Mouse (Mus musculus): ENCODE data around the gene Tedc1.
A peak's percentile ranks its signal among the peaks of the same experiment; 100 is the strongest.

Tedc1 gene

DNA sequence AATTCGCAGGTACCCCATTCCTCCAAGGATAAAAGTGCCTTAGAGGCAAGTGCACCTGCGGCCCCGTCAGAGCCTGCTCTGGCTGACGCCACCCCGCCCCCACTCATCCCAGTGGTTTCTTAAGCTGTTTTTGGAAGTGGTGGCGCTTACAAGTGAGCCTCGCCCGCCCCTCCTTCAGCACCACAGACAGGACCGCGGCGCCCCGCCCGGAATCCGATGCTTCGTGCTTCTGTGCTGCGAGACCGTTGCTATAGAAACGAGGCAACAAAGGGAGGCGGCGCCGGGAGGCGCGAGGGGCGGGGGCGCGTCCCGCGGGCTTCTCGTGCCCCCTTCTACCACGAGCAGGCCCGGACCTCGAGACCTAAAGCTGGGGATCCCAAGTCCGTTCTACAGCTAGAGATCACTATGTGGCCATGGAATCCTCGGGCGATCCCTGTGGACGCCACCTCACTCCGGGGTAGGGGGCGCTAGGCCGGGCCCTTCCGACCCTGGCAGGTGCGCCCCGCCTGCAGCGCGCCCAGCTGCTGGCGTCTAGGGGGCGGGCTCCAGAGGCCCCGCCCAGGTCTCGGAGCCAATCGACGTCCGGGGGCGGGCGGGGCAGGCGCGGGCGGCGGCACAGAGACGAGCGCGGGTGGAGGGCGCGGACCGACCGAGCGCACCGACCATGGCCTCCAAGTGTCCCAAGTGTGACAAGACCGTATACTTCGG is 16.2 kb upstream of the Tedc1 start, which contains the start of gene Crip2:
TSS of gene Crip2 (plus strand) at position 329 of the 708 bp plus-strand sequence.
- peak; percentile 91 to 92 for DNase-seq

DNA sequence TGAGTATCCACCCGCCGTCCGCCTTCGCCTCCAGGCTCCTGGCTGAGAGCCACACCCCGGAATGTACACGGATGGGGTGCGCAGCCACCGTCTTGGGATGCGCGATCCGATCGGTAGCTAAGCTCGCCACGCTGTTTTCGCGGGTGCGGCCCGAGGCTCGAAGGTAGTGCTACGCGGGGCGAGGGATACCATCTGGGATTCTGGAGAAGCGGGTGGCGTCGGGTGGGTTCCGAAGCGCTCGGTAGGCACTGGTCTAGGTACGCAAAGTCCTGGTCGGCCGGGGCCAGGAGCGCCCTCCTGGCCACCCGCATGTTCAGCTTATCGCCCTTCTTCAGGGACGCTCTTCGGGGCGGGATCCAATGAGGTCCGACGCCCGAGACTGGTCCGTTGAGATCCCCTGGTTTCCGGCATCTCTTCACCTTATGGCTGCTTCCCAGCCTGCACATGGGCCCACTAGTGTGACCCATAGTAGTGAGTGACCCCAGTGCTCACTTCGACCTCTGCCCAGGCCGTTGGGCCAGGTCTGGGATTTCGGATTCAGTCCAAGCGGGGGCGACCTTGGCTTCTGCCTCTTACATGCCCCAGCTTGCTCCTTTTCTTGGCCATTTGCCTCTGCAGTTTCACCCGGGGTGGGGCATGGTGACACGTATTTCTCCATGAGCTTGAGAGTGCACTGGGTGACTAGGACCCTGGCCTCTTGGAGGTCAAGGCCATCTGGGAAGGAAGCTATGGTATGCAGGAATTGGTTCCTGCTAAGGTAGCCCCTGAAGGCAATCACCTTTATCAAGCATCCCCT is 15.4 kb upstream of the Tedc1 start:
- DNase-seq: peak in 1 of 2 experiments; percentile 17

DNA sequence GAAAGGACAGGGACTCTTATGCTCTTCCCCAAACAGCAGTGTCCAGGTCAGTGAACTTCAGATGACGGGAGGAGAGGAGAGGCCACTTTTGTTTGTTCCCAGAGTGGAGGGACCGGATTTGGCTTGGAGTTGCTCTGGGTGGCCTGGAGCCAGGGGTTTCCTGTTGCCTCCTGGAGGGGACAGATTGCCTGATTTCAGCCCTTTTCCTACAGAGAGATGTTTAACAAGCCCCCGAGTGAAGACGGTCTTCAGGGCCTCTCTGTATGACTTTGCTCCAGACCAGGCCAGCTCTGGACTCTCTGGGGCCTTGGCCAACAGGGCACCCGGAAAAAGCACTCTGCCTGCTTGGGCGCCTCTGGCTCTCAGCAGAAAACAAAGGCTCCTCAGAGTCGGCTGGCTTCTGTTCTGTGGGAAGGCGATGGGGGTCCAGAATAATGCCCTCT is 14.7 kb upstream of the Tedc1 start:
- DNase-seq: peak in 1 of 2 experiments; percentile 9

DNA sequence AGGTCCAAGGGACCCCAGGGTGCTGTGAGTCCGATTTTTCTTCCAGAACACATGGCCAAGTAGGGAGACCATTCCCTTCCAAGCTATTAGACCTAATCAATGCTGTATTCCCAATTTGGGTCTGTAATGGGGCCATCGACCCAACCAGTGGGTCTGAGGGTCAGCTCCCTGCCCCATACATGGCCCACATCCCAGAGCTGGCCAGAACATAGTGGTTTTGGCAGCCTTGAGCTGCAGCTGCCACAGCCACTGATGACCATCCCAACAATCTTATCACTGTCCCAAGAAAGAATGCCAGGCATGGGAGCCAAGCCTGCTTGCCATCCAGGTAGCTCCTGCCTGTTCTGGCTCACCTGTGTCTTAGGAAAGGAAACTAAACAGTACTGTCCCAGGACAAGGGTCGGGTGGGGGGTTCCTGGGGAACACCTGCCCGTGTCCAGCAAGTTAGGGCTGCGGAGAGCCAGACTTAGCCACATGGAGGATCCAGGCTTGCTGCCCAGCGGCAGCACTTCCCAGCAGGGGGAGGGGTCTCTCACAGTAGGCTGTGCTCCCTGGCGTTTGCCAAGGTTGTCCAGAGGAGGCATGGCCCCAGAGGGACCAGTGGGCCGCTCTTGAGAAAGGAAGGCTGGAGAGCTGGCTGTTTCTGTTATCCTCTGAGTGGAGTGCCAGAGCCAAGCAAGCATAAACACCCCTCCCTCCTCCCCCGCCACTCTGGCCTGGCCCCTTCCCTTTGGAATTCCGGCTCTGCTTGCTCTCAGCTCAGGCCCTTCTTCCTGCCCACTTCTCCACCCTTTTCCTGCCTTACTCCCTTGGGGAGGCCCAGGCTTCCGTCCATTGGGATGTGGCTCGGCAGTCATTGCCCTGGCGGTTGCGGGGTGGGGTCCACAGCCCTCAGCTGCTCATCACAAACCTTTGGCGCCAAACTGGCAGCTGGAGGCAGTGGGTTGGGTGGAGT is 13.9 kb upstream of the Tedc1 start:
- DNase-seq: peak; percentile 4 to 5

DNA sequence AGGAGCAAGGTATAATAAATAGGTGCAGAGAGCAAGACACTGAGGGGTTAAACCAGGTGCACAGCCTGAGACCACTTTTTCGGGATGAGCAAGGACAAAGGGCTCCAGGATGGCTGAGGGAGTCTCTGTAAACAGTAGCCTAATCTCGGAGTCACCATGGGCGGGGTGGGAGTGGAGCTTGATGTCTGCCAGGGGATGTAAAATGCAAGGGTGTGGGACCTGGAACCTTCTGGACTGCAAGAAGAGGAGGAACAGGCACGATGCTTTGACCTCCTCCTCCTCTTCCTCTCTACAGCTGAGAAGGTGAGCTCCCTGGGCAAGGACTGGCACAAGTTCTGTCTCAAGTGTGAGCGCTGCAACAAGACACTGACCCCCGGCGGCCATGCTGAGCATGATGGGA is 13.1 kb upstream of the Tedc1 start:
- DNase-seq: peak; percentile 6

DNA sequence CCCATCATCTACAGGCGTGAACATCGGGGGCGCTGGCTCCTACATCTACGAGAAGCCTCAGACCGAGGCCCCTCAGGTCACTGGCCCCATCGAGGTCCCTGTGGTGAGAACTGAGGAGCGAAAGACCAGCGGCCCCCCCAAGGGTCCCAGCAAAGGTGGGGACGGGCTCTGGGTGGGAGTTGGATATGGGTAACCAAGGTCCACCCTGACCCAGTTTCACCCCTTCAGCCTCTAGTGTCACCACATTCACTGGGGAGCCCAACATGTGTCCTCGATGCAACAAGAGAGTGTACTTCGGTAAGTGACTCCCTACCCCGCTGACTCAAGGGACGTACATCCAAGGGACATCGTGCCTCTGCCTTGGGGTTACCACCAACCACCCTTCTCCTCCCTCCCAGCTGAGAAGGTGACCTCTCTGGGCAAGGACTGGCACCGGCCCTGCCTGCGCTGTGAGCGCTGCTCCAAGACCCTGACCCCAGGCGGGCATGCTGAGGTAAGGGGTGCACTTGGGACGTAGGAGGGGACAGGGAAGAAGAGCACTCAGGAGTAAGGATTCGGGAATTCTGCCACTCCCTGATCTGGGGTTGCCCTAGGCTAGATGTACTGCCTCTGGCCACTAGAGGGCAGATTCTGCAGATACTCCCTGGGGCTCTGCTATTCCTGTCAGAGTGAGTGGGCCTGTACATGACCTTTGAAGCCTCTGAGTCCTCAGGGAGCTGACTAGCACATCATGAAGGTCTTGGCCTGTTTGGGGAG is 12.0 kb upstream of the Tedc1 start:
- peak; percentile 69 to 70 for DNase-seq

DNA sequence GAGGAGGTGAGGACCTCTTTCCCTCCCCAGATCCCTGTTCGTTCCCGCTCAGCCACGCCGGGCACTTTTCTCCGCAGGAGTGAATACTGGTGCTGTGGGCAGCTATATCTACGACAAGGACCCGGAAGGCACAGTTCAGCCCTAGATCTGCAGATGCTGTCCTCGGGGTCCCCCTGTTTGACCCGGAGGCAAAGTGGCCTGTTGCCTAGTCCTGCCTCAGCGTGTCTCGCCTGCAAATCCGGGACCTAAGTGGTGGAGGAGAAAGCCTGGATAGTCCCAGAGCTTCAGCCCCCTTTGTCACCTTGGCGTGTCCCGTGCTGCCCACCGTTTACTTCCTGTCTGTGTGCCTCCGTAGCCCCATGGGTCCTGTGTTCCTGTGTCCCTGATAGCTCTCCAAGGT is 11.3 kb upstream of the Tedc1 start:
- DNase-seq: no peak

DNA sequence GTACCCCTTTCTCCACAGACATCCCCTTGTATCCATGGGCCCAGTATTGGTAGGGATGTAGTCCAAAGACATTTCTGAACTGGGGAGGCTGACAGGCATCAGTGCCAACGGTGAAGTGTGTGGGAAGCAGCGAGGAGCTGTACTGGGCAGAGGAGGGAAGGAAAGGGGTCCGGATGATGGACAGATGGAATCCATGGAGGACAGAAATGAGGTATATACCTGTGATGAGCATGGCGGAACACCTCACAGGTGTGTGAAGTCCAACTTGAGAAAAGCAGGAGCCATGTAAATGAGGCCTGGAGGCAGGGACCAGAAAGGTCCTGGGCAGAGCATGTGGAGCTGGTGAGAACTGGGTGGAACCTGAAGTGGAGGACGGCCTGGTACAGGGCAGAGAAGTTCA is 10.6 kb upstream of the Tedc1 start:
- no peak for DNase-seq

DNA sequence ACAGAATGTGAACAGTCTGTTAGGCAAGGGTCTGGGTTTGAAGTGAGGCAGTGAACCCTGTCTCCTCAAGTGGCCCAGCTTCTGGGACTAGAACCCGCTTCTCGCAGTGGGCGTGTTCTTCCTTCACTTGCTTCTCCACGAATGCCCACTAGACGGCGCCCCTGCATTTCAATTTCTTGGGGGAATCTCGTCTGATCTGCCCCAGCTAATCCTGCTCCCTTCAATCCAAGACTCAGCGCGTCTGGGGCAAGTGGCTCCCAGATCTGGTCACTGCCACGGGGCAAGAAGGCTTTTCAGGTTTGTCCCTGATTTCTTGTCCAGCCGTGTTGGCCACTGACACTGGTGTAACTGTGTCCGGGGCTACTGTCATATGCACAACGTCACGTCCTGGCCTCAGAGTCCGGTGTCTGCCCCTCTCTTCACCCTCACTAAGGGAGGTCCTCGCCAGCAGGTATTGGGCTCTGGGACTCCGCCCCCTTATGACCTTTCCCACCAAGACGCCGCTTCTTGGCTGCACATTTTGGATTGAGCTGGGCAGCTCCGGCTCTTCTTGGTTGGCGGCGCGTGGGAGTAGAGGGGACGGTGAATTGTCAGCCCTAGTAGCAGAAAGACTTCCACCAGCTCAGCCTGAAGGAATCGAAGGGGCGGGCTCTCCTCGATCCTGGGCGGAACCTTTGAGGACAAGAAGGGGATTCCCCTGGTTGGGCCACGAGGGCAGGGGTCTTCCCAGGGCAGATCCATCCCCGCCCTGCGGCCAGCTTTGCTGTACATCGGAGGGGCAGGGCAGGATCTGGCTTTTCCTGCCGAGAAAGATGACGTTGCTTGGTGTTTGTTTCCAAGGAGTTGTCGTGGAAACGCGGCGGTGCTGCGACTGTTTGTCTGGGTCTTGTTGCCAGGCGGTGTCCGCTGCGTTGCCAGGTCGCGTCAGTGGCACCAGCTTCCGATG is 9.8 kb upstream of the Tedc1 start, which contains the start of gene Crip1:
TSS of gene Crip1 (plus strand) at position 205 of the 946 bp plus-strand sequence.
- DNase-seq: peak; percentile 96 to 97

DNA sequence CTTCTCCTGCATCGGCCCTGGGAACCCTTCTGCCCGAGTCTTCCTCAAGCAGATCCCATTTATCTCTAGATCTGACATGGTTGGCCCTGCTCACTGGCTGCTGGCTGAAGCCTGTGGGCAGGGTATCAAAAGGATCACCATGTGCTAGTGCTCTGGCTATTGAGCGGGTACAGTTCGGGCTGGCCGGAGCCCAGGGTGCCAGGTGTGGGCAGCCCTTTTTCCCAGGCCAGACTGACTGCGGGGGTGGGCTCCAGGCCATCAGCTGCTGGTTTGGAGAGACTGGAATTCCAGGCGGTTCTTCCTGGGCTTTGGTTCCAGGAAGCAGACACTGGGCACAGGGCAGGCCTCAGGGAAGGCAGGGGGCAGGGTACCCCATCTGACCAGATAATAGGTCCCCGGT is 8.7 kb upstream of the Tedc1 start:
- DNase-seq: no peak

DNA sequence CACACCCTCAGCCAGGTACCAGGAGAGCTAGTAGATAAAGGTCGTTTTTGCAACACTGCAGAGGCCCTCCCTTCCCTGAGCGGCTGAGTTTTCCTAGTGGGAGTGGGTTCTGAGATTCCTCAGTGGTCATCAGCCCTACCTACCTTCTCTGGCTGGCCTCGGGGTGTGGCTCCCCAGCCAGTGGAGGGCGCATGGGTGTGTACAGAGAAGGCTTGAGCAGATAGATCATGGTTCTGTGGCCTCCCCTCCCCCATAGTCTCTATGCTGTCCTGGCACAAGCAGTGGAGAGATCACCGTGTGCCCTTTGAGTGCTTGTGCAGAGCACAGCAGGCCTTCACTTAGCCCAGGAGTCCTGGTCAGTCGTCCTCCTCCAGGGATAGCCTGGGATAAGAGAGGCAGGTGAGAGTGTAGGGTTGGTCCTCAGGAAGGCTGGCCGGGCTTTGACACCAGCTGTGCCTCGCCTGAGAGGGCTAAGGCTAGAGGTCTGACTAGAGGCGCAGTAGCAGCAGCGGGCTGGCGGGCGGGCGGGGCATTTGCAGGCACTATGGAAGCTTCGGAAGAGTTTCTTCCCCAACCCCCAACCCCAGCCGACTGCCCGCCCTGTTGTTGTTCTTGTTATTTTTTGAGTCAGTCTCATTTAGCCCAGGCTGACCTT is 7.7 kb upstream of the Tedc1 start:
- peak; percentile 55 to 60 for DNase-seq

DNA sequence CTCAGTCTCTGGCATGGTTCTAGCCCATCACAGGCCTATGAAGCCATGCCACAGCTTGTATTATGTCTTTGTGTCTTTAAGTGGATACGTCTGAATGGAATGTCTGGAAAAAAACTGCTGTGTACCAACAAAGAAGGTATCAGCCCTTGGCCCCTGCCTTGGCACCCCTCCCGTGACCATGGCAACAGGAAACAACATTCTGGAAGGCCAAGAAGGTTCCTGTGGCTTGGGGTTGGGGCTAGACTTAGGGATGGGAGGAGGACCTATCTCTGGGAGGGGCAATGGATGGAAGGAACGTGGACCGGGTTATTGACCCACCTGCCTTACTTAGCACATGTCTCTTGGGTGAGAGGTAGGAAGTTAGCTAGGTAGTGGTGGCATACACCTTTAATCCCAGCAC is 6.9 kb upstream of the Tedc1 start:
- peak; percentile 7 to 13 for DNase-seq

DNA sequence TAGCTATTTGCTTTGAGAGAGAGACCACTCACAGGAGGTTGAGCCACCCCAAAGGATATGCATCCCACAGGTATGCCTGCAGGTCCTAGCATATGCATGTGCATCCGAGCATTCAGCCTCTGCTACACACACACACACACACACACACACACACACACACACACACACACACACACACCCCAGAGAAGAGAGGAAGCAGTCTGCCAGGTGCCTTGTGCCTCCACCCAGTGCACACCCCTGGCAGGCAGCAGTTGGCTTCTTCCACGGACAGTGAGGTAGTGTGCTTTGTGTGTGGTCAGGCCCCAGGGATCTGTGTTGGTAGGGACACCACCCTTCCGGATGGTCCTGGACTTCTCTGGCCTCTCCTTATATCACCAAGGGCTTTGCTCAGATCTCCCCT is 6.3 kb upstream of the Tedc1 start:
- peak; percentile 59 to 61 for DNase-seq

DNA sequence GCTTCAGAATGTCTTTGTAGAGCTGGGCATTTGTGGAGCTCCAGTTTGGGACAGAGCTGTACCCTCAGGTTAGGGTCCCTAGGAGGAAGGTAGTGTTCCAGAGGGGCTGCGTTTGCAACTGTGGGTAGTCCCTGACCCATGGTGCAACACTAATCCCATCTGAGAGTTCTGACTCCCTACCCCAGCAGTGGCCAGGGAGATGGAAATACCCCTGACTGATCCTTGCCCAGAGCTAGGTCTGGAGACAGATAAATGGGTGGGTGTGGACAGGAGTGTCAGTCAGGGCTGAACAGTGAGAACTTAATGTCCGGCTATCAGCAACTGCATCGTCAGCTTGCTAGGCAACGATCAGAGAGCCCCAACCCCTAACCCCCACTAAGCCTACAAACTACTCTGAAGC is 5.6 kb upstream of the Tedc1 start:
- DNase-seq: peak in 1 of 2 experiments; percentile 7

DNA sequence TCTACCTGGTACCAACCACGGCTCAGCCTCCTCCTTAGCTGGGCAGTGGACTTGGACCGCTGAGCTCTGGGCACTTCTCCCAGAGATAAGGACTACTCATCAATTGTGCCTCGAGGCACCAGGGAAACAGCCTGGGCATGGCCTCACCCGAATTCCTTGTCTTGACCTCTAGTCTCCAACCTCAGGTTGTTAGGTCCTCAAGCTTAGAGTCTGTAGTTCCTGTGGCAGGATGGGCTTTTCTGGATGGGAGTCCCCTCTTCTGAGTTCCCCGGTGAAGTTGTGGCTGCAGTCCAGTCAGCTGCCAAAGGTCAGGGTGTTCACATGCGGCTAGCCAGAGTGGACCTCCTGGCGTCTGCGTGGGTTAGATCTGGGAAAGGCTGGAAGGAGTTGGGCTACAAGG is 5.2 kb upstream of the Tedc1 start:
- peak; percentile 13 to 24 for DNase-seq

DNA sequence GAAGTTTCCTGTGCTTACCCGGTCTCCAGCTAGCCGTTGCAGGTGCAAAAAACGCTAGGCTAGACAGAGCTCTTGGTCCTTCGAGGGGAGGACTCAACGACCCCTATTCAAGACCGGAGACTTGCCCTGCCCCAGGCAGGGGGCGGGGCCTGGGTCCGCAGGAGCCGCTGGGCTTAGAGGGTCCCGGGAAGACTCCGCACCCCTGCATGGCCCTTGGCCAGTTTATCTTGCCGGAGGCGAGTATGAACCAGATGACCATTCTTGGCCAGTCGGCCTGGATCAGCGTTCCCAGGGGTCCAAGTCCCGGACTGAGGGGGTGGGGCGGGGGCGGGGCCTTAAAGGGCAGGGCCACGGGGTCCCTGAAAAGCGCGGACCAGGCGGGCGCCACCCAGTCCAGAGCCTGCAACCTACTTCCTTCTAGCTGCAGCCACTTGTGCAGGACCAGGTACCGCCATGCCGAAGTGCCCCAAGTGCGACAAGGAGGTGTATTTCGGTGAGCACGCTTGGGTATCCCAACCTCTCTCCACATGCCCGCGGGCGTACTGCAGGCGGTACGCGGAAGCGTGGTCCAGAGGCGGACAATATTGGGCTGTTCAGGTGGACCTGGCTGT is 4.5 kb upstream of the Tedc1 start:
- DNase-seq: peak; percentile 64 to 68

DNA sequence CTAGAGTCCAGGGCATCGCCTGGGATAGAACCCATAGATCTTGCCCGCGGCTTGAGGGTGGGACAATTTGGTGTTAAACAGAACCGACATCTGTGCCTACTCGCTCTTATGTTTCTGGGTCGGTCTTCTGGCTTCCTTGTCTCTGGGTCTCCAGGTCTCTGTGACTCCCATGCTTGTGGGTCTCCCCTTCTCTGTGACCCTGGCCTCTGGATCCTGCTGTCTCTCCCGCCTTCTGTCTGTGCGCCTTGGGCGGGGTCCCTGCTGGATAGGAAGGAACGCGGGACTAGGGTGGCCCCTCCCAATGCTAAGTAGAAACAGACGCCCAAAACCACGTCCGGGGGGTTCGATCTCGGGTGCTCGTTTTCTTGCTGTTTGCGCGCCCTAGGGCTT is 4.0 kb upstream of the Tedc1 start:
- DNase-seq: peak; percentile 58 to 61

DNA sequence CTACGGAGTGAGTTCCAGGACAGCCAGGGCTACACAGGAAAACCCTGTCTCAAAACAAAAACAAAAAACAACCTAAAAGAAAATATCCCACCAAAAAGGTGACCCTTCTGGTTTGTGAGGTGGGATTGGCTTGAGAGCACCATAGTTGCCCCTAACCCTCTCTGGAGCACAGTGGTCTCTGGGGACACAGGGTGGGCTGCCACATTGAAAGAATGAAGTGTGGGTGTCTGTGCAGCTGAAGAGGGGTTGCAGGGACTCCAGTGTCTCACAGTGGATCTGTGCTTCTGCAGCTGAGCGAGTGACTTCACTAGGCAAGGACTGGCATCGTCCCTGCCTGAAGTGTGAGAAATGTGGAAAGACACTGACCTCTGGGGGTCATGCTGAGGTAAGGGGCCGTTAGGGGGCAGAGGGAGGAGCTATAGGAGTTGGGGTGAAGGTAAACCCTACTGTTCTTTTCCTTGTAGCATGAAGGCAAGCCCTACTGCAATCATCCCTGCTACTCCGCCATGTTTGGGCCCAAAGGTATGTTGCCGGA is 3.2 kb upstream of the Tedc1 start:
- DNase-seq: peak in 1 of 2 experiments; percentile 5

DNA sequence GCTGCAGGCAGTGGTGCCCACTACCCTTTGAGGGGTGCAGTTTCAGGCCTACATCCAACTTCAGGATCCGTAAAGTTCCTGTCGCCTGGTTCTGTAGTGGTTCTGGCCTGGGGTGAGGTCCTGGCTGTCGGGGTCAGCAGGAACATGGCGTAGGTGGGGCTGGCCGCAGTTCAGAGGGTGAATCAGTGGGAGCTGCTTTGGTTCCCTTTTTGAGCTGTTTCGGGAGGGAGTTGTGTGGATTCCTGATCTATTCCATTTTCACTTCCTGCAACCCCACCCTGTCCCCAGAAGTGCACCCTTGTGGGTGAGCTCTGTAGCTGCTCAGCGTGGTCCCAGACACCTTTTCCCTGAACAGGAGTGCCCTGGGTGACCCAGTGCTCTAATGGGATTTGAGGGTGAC is 2.2 kb upstream of the Tedc1 start:
- DNase-seq: peak; percentile 5 to 7

DNA sequence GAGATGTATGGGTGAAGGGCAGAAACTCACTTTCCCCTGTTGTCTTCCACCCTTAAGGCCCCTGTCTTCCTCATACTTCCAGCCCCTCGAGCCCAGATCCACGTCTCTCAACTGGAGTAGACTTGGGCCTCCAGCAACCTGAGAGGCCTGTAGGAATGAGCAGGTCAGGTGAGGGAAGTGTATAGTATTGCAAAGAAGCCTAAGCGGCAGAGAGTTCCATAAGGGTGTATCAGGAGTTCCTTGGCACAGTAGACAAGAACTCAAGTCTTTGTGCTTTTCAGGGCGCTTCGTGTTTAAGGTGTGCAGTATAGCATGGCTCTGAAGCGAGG is 1.5 kb upstream of the Tedc1 start:
- no peak for DNase-seq

All from B cell, adult 2 months (primary cell).